Mouse (Mus musculus) bone marrow macrophage, adult 2 months (primary cell): ENCODE measurements at regions not wholly inside any gene's neighbourhood (a gene's known extent, or its start where the extent isn't known, plus 50 kb on each side); places are given as distances from the start of the nearest gene placed in this dataset.

ENCODE experiments used
- CTCF ChIP-seq: IDR thresholded peaks from 2 replicates; pipeline ENCODE4 v1.5.1; 2012; ENCODE audit warnings: low read depth, mild to moderate bottlenecking, low read length, moderate library complexity
- POLR2A ChIP-seq: IDR thresholded peaks from 2 replicates; pipeline ENCODE4 v1.6.1; 2012; ENCODE audit warnings: mild to moderate bottlenecking, low read depth, low read length, borderline replicate concordance

DNA sequence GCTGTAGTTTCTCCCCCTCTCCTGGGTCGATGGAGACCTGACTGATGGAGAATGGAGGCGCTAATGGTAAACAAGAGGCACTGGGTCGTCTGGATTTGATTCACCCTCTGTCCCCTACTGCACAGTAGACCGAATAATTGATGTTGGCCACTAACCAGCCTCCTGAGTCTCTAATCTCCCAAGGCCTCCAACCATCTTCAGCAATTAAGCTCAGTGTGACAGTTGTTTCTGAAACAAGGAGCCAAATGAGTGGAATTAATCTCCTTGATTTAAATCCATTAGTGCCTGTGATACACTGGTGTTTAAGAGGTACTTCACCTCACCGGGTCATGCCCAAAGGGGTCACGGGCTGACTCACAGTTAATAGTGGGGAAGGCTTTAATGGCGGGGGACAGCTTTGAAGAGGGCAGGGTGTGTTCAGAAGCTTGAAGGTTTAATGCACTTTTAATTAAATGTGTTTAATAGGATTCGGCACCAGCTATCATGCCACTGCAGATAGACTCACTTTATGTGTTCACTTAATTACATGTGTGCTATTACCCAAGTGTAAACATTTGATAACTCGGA, 161.8 kb upstream of the Msx2 start:
- TF ChIP-seq CTCF (no peak), POLR2A (no peak)
